Mouse (Mus musculus) lung, adult 18-20 months (tissue): Measurements from ENCODE around the gene Kdelc2.

Source experiments
- DNase-seq, 2 experiments: peaks; one replicate each; pipeline ENCODE4 v3.0.0; 2022; ENCODE audit warnings: mixed read lengths in 2 of 2

Gene Kdelc2

GRCm38 (mm10) chr9:53387431-53387830, 3.6 kb downstream of the Kdelc2 start:
- DNase-seq: no peak

- peak; percentile 61 to 75 for DNase-seq
These were observed 5.3 kb downstream of the Kdelc2 start for GRCm38 (mm10) chr9:53389109-53389508.

- no peak for DNase-seq
These were observed 6.3 kb downstream of the Kdelc2 start for GRCm38 (mm10) chr9:53390136-53390535.

GRCm38 (mm10) chr9:53397685-53398387, 14.0 kb downstream of the Kdelc2 start:
- DNase-seq: no peak

- peak; percentile 53 to 74 for DNase-seq
These were observed 14.5 kb downstream of the Kdelc2 start for GRCm38 (mm10) chr9:53398388-53398700.

- DNase-seq: no peak
These were observed 15.7 kb downstream of the Kdelc2 start for GRCm38 (mm10) chr9:53399537-53399936.

GRCm38 (mm10) chr9:53400696-53401095, 16.9 kb downstream of the Kdelc2 start:
- no peak for DNase-seq

GRCm38 (mm10) chr9:53401146-53401545, 17.3 kb downstream of the Kdelc2 start:
- no peak for DNase-seq

- peak; percentile 63 to 75 for DNase-seq
These were observed 18.5 kb downstream of the Kdelc2 start, which contains the start of gene 4930550C14Rik for GRCm38 (mm10) chr9:53402291-53402711. TSS of gene 4930550C14Rik (plus strand) at chr9:53402325.

GRCm38 (mm10) chr9:53402991-53403390, 19.2 kb downstream of the Kdelc2 start:
- DNase-seq: no peak

- no peak for DNase-seq
These were observed 20.4 kb downstream of the Kdelc2 start for GRCm38 (mm10) chr9:53404050-53404752.

GRCm38 (mm10) chr9:53404753-53405722, 21.2 kb downstream of the Kdelc2 start:
- peak; percentile 81 to 86 for DNase-seq

GRCm38 (mm10) chr9:53408548-53408947, 24.7 kb downstream of the Kdelc2 start:
- peak in 1 of 2 experiments; percentile 19 for DNase-seq

GRCm38 (mm10) chr9:53408953-53409361, 25.1 kb downstream of the Kdelc2 start:
- peak; percentile 54 to 77 for DNase-seq

- no peak for DNase-seq
These were observed 25.6 kb downstream of the Kdelc2 start for GRCm38 (mm10) chr9:53409427-53409826.

GRCm38 (mm10) chr9:53422133-53422896, 38.5 kb downstream of the Kdelc2 start:
- no peak for DNase-seq

- no peak for DNase-seq
These were observed 42.9 kb downstream of the Kdelc2 start for GRCm38 (mm10) chr9:53426726-53427125.

- DNase-seq: no peak
These were observed 43.8 kb downstream of the Kdelc2 start for GRCm38 (mm10) chr9:53427638-53428037.

GRCm38 (mm10) chr9:53435830-53436570, 52.2 kb downstream of the Kdelc2 start:
- DNase-seq: no peak

- no peak for DNase-seq
These were observed 66.8 kb downstream of the Kdelc2 start for GRCm38 (mm10) chr9:53450609-53451008.
